Mouse (Mus musculus) retina, postnatal 7 days (tissue): ENCODE data around the gene Nhej1.

Source experiments
- DNase-seq: peaks from one replicate; pipeline ENCODE4 v3.0.0-alpha.2; 2012; ENCODE audit warnings: low read depth, low spot score

Nhej1 gene

GRCm38 (mm10) chr1:74935402-74935801 lies 189.6 kb downstream of the Nhej1 start, which contains the start of gene Cfap65:
Gene Cfap65 (minus strand): TSS chr1:74935599.
- DNase-seq: peak; percentile 27

- no peak for DNase-seq
Measured at GRCm38 (mm10) chr1:74927621-74928296, 197.2 kb downstream of the Nhej1 start.

GRCm38 (mm10) chr1:74926721-74927120 lies 198.3 kb downstream of the Nhej1 start:
- DNase-seq: peak; percentile 36

- DNase-seq: no peak
Measured at GRCm38 (mm10) chr1:74924464-74924863, 200.5 kb downstream of the Nhej1 start.
